Mouse (Mus musculus): Measurements from ENCODE around the gene Lpp.

The Lpp gene

DNA sequence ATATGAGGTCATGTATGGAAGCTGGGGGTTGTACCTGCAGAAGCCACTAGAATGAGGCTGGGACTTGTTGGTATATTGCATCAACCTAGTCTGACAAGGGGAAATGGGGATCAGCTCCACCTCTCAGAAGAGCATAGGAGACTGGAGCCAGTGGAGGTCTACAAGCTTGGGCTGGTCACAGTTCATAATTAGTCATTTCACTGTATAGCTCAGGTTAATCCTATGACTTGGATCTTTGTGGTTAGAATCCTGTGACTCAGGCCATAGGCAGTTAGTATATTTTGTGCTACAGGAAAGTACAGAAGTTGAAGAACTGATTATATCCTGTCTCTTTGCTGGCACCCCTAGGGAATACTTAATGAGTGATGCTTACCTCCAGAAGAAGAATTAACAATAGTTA lies 285.6 kb downstream of the Lpp start:
- no peak for DNase-seq (ENCODE audit: low spot score in 2 of 2)

DNA sequence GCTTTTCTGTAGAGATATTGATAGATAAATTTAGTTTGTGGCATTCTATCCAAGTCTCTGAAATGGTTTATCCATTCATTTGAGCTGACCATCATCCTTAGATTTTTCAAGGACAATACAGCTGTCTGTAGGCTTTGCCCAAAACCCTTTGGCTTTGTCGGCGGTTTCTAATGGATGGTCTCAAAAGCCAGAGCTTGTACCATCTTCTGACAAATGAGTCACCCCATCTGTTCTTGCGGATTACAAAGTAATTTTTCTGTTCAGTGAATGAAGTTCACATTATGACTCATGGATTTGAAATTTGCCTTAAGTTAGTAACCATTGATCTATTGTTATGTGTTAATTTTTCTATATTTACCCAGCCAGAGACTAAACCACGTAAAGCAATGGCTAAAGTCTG lies 301.8 kb downstream of the Lpp start:
- no peak for DNase-seq (ENCODE audit: low spot score in 2 of 2)

DNA sequence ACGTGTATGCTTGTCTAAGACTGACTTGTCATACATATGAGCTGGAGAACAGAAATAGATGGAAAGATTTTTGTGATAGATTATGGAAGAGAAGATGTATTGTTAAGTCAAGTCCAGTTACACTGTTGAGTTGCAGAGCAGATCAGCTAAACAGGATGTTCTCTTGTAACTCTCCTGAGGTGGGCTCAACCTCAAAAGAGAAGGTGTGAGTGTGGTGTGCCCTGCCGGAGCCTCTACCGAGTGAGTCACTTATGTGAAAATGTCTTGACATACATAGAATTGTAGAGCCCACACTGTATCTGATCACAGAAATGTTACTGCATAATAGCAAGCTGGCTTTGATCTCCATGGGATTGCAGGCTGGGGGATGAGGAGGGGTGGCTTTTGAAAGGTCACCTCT lies 310.9 kb downstream of the Lpp start:
- DNase-seq (ENCODE audit: low spot score in 2 of 2): no peak

DNA sequence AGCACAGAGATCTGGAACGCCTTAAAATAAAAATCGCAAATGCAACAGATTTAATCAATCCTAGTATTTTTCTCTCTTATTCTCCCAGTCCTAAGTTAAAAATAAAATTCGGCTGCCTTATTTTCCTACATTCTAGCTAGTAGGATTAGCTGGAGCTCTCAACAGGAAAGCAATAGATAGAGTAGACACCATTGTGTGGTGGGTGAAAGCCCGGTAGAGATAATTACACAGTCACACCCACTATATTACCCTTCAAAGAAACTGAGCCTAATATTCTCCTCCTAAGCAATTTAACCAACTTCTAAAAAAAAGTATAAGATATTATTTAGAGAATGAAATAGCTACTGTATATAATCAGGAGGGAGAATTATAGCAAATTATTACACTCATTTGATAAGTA lies 330.3 kb downstream of the Lpp start:
- DNase-seq (ENCODE audit: low spot score in 2 of 2): no peak

DNA sequence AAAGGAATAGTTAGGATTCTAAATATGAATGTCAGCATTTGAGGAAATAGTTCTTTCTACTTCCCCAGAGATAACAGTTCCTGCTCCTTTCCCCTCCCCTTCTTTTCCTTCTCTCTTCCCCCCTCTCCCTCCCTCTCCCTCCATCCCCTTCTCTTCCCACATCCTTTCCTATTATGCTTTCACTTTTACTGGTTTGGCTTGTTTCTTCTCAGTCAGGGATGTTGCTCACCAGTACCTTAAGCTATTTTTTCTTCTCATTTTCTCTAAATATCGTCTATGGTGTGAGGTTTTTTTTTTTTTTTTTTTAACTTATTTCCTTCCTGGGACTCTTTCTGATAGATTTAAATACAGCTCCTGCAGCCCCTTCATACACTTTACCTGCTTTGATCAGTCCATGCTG lies 339.4 kb downstream of the Lpp start:
- no peak for DNase-seq (ENCODE audit: low spot score in 2 of 2)

DNA sequence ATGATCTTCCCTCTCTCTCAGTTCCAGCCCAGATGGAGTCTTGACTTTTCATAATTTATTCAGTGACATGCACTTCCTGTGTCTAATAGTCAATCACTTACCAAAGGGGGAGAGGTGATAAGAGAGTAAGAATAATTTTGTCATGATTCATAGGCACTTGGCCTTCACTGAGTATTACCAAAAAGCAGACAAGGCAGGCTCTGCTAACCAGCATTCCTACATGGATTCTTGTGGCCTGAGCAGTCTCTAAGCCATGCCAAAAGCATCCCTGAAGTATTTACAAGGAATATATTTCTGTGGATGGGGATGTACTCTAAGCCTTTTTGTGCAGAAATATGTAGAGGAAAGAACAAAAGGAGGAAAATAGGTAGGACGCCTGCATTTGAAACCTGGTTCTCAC lies 340.0 kb downstream of the Lpp start:
- DNase-seq (ENCODE audit: low spot score in 2 of 2): no peak

DNA sequence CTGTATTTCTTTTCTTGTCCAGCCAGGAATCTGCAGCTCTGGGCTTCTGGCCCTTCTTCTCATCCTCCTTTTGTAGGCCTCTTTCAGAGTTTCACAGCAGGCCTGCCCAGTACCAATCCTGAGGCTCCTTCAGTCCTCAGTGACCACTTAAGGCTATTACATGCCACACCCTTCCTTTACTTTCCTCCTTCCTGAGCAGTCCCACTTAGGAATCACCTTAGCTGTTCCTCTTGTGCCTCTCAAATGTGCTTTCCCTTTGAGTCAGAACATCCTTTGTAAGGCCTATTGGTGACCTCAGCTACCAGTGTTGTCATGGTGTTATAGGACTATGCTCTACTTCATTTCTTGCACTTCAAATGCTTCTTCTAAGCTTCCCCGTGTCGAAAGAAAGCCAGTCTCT lies 342.4 kb downstream of the Lpp start:
- no peak for DNase-seq (ENCODE audit: low spot score in 2 of 2)

DNA sequence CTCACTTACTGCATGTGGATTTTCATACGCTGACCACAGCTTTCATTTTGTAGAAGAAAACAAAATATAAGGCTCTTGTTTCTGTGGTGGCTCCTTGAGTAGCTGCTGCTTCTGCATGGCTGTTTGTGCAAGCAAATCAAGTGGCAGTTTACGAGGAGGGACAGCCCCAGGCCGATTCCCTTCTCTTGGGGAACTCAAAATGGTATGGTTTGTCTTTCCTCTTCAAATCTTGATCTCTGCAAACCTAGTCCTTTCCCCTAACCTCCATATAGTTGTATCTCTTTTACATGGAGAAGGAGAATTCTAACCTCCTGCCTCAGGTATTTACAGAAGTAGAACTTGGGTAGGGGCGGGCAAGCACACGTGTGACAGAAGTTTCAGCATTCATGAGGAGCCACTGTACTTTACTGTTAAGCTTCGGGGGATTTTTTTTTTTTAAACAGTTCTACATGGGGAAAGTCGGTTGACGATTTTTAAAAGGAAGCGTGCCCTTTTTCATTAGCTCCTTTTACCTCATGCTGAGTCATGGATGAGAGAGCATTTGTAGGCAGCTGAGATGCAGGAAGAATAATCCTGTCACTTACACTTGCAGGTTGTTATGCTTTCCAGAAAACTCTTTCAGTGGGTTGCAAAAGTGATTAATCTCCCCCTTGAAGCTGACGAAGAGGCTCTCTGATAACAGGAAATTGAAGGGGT lies 344.2 kb downstream of the Lpp start:
- no peak for DNase-seq (ENCODE audit: low spot score in 2 of 2)

DNA sequence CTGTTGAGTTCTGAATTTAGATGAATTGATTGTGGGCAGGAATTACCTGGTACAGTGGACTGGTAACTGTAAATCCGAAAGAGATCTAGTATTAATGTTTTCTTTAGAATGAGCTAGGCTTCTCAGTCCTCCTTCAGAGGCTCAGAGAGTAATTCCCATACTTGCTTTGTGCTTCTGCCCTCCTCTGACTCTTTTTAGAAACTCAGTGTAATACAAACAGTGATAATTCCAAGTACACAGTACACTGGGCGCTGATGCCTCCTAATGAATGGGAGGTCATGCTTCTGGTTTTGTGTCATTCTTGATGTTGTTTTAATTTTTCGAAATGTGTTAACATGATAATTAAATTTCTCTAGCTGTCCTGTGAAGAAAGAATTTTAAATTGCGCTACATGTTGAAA lies 347.4 kb downstream of the Lpp start:
- DNase-seq (ENCODE audit: low spot score in 2 of 2): no peak

DNA sequence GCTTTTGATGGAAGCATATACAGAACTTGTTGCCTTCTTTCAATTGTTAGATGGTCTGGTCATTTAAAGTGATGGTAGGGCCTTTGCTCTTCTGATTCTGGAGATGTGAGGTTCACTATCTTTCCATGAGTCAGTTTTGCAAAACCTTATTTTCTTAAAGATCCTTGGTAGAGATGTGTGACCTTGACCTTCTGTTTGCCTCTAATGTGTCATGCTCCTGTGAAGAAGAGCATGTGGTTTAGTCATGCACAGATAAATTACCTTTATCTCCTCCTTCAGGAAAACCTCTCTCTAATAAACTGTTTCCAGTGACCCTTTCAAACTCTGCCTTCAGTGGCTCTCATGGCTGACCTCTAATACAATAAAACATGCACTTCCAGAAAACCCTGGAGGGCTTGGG lies 356.5 kb downstream of the Lpp start:
- DNase-seq (ENCODE audit: low spot score in 2 of 2): no peak

DNA sequence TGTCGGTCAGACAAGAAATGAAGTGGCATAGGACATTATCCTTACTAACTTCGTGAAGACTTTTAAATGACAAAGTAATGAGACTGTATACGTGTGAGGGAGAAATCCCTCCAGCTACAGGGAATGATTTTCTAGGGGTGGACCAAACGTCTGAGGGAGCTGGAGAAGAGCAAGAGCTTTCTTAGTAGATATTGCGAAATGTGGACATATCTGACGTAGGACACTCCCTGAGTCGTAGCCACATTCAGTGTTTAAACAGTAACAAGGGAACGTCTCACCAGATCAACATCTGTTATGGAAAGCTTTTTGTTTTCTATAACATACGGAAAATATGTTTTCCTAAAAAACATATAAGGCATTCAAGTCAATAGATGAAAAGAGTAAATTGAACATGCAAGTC lies 362.8 kb downstream of the Lpp start:
- DNase-seq (ENCODE audit: low spot score in 2 of 2): no peak

DNA sequence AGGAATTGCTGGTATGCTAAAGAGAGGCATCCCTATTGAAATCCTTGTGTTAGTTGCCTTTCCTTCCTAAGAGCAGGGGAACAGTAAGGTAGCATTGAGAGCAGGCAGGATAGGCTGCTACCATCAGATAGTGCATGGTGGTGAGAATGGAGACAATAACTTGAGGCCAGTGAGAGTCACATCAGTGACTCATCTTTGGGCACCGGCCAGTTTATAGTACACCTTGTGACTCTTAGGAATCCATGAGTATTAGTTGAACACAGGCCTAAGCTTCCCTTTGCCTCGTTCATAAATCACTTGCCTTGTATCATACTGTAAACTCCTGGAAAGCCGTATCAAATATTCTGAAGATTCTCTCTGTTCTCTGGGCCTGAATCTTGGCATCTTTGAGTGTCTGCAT lies 372.7 kb downstream of the Lpp start:
- no peak for DNase-seq (ENCODE audit: low spot score in 2 of 2)

DNA sequence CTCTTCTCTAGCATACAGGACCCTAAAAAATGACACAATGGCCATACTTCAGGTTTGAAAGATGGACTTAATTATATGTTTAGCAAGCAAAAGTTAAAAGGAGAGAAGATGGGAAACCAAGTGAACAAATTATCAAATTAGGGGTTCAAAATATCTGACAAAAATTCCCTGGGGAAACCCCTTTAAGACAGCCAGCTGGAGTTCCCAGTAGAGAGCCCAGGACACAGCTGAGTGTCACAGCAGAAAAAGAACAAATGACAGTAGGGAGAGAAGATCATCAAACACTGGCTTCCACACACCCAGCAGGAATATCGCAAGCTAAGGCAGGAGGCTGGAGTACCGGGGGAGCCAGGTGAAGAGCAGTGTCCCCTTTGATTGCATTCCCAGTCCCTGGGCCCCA lies 373.3 kb downstream of the Lpp start:
- no peak for DNase-seq (ENCODE audit: low spot score in 2 of 2)

DNA sequence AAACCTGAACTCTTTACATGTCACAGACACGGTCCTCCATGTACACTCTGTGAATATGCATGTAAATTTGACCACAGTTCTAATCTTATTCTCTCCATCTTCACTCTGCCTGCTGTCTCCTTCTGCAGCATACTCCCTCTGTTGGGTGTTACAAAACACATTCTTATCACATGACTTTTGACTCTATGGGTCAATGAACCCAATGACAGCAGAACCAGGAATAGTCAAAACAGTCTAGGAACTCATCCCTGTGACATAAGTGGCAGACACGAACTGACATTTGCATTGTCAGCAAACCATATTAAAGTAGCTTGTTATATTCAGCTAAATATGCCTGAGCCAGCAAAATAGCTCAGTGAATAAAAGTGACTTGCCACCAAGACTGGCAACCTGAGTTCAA lies 383.7 kb downstream of the Lpp start:
- DNase-seq (ENCODE audit: low spot score in 2 of 2): no peak

DNA sequence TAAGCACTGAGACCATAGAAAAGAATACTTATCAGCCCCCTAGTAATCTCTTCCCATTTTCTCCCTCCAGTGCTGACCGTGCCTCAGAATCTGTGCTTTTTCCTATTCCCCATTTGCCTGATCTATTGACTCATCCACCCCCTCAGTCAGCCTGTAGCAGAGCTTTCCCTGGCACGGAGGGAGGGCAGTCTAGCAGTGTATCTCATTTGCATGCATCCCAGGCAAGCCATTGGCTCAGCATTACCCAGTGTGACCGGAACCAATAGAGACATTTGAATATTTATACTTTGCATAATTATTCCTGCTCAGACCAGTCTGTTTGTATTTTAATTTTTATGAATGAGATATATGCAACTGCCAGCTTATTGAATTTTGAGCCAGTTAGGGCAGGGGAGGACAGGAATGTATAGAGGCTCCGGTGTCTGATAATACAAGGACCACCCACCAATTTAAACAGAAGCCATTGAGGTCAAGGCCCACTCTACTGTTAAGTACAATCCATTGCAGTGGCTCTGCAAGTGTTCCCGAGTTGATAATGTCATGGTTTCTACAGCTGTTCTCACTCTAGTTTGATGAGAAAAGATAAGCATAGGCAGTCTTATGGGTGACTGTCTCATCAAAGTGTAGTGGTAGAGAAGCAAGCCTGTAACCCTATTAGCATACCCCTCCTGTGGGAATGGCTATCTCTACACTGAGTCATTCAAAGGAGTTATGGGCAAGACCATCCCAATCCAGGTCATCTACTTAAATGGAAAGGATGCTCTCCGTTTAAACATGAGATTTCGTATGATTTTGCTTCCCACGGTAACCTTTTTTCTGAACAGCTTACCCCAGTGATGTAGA lies 385.3 kb downstream of the Lpp start:
- DNase-seq (ENCODE audit: low spot score in 2 of 2): no peak

DNA sequence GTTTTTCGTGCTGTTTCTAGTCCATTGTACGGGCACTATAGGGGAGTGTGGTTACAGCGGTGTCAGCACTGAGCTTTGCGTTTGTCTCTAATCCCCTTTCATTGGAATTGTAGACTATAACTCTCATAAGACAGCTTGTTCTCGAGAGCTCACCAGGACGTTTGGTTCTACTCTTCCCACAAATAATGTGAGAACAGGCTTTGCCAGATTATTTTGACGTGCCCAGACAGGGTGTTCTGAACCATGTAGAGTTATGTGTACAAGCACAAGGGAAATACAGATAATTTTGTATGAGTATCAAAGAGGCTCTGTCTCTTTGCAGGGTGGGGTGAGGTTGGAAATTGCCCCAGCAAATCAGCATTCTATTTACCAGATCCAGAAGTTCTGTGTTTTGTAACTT lies 387.2 kb downstream of the Lpp start:
- DNase-seq (ENCODE audit: low spot score in 2 of 2): peak in 1 of 2 experiments; percentile 11

DNA sequence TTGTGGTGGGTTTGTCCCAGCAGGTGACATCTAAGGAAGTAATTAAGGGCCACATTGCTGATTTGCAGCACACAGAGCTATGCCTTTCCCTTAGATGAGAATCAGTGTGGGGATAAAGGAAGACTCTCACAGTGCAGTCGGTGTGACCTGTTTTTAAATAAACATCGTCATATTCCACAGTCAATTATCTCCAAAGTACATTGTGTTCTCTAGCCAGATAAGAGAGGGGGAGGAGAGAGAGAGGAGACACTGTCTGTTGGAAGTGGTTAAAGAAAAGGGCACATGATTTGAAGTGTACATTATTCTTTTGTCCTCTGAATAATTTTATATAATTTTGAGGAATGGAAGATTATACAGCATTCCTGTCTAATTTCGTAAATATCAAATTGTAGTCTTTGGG lies 388.6 kb downstream of the Lpp start:
- no peak for DNase-seq (ENCODE audit: low spot score in 2 of 2)

DNA sequence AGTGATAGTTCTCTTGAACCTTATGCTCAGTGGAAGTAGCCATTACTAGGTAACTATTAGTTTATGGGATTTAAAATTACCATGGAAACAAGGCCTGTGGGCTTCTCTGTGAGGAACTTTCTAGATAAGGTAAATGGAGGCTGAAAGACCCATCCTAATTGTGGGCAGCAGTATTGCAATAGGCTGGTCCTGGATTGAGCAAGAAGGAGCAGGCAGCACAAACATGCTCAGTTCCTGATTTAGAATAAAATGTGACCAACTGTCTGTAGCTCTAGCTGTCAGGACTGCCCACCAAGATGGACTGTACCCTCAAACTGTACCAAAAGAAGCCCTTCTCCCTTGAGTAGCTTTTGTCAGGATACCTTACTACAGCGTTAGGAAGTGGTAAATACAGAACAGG lies 392.3 kb downstream of the Lpp start:
- DNase-seq (ENCODE audit: low spot score in 2 of 2): no peak

DNA sequence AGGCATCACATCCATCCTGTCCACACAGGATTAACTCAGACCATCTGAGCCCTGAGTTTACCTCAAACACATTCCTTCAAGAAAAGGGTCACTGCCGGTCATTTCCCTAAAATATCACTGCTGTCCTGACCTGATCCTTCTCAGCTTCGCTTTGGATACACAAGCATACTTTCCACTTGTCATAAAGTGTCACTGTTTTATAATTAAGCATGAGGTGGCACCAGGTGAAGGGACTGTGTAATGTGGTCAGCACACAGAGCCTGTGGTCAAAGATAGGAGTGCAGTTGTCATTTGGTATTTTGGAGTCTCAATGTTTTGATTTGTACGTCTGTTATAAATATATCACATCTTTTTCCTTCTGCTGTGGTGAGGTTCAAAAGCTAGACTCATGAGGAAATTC lies 395.7 kb downstream of the Lpp start:
- no peak for DNase-seq (ENCODE audit: low spot score in 2 of 2)

DNA sequence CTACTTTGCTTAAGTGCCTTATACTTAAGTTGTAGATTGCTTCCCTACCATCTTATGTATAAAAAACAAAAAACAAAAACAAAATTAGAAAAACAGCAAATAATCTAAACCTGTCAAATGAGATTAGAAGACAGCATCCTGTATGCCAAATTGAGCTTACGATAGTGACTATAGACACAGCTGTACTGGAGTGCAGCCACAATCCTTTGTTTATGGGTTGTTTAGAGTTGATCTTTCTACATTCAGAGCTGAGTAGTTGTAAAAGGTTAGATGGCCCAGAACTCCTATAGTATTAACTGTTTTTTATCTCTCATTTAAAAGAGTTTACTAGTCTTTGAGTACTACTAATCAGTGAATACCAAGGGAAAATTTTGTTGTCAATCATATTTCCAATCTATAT lies 398.1 kb downstream of the Lpp start:
- DNase-seq (ENCODE audit: low spot score in 2 of 2): no peak

DNA sequence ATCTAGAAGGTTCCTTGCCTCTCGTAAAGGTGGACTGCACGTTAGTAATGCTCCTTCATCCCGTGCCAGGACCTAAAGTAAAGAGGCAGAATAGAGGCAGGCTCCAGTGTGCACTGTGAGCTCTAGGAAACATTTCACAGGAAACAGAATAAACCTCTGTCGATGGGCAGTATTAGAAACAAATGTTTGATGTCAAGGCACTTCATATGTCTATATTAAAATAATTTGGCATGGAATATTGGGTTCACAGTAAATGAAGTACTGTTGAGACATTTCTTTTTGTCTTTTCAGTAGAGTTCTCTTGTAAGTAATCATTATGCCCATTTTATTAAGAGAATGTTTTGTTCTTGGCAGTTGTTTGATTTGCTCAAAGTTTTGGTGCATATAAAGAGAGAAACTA lies 398.7 kb downstream of the Lpp start:
- no peak for DNase-seq (ENCODE audit: low spot score in 2 of 2)

DNA sequence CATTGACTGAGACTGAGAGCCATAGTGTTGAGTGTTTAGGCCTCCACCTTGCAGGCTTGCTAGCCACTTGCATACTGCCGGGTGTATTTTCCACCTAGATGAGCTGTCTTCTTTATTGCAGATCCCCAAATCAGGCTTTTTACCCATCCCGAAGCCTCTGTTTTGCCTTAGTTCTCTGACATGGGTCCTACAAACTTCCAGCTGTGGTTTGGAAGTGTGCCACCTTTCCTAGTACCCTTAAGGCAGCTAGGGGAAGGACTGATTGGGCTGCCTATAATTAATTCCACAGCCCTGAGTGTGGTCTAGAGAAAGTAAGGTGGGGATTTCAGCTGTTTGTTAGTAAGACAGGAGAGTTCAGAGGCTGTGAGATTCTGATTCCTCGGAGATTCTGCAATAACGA lies 399.5 kb downstream of the Lpp start:
- no peak for DNase-seq (ENCODE audit: low spot score in 2 of 2)

DNA sequence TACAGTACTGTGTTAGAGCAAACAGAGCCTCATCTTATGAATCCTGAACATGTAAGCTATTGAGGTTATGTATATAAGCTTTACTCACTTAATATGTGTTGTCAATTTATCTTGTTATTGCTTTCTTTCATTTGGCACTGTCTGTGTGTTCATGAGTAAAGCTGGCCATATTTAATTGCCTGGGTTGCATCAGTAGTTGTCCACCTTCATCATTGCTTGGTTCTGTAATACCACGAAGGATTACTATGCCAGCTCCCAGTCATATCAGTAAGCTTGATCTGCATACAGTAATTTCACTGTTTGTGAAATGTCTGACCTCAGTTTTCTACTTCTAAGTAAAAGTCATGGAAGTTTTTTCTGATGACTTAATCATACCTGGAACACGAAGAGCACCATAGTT lies 401.4 kb downstream of the Lpp start:
- DNase-seq (ENCODE audit: low spot score in 2 of 2): no peak

DNA sequence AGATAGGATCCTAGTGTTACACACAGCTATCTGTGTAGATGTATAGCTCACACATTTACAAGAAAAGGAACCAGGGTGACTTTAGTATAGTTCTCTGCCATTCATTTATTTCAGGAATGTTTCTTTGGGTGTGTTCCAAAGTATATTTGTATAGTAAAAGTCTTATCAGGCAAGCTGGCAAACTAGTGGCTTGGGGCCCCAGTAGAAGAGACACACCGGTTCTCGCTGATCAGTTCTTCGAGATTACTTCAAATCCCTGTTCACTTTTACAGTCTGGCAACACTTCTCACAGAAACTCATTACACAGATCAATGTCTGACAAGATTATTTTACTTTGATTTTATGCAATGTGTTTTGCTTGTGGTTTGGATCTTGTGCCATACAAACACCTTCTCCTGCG lies 408.0 kb downstream of the Lpp start:
- DNase-seq (ENCODE audit: low spot score in 2 of 2): no peak
